Comparison of ENCODE assay signal across 11 mouse cellular contexts in the genomic region with DNA sequence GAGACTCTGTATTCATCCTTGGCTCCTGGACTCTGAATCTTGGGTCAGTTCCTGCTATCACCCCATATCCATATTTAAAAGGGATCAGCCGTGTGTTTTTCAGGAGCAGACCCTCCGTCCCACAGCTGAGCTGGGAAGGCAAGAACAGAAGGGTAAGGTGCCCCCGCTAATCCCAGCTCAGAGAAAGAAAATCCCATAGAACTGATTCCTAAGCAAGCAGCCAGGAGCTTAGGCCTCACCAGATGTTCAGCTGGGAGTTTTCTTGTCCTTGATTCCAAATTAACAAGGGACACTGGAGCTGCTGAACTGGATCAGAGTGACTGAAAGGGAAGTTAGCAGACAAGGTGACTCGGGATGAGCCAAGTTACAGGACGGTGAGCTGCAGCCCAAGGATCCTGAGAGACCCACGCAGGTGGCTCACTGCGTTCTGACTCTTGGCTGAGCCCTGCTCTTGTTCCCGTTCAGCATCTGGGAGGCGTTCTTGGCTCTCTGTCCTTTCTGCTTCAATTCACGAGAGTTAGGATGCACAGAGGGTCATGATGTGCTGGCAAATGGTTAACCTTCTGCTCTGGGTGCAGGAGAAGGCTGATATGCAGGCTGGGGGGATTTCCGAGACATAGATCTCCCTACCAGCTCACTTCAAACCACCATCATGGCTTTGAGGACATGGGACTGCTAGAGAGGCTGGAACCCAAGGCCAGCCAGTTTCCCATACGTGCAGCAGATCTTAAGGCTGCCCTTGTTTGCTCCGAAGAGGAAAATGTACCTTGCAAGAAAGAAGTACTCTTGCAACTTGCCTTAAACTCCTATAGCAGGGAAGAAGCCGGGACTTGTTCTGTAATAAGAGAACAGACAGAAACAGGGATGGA. TPM values are rescaled to one million over a fixed set of nuclear protein-coding genes. Genes with fewer than 3 reads are reported as not detected.
A peak's percentile ranks its signal among the peaks of the same experiment; 100 is the strongest.
DNase-seq lines count a peak whose midpoint lies in the region; ATAC-seq and TF ChIP-seq lines count a peak whose summit lies in the region.
"Had no signal": no experiment of that assay in that cellular context is flagged by ENCODE, and none has a peak within 500 bp of the region (broad histone marks: within the 10 kb centered on the region; RNA-seq: fewer than 3 reads in every experiment).

No protein-coding gene starts in this region.

- no peaks in the 10 kb centered on the region for H3K79me2 ChIP-seq in heart, adult 2 months (replicated peaks; ENCODE audit: control insufficient read depth, insufficient read depth, low read length)

- no peaks in the 10 kb centered on the region; the same call in 1 of the 2 replicates for H3K36me3 ChIP-seq in heart, adult 2 months (ENCODE audit: control insufficient read depth, insufficient read depth, low read length)
- peaks cover 23% of the 10 kb centered on the region for H3K36me3 ChIP-seq in embryonic facial prominence, embryonic 15.5 days
- peaks cover 4% of the 10 kb centered on the region; the same call in 1 of the 2 replicates for H3K36me3 ChIP-seq in kidney, embryonic 16.5 days (ENCODE audit: insufficient read depth, low read length)
- H3K36me3 ChIP-seq in neural tube, embryonic 12.5 days, result peaks cover 33% of the 10 kb centered on the region
- H3K36me3 ChIP-seq in liver, embryonic 12.5 days, result no peaks in the 10 kb centered on the region

- intact Hi-C loops in heart, adult 2 months (cut with DNase I), result loop anchor here (2.0 kb wide), 1 partner anchor 22 kb away; no protein-coding TSS in a partner anchor

- ATAC-seq in embryonic facial prominence, embryonic 15.5 days (ENCODE audit: insufficient number of reproducible peaks, low FRiP score, low TSS enrichment, low read depth), result no peak
- ATAC-seq in kidney, embryonic 16.5 days (ENCODE audit: low FRiP score, low TSS enrichment), result no peak
- no peak for ATAC-seq in neural tube, embryonic 12.5 days (ENCODE audit: low FRiP score, low read depth)
- no peak for ATAC-seq in liver, embryonic 12.5 days
- ATAC-seq: CD4-positive, CD25-positive, alpha-beta regulatory T cell, adult 4 months had no signal

- TF ChIP-seq CTCF in heart, adult 2 months (IDR thresholded peaks at IDR 0.05), result no peak

- WGBS in heart, adult 2 months, result 85% methylated on average over 14 of the region's 14 CpGs
- WGBS in embryonic facial prominence, embryonic 15.5 days, result 71% methylated on average over 14 of the region's 14 CpGs
- WGBS in kidney, embryonic 16.5 days, result 72% methylated on average over 14 of the region's 14 CpGs
- WGBS in neural tube, embryonic 12.5 days, result 84% methylated on average over 14 of the region's 14 CpGs
- WGBS in liver, embryonic 12.5 days (ENCODE audit: insufficient replicate concordance), result 76% methylated on average over 14 of the region's 14 CpGs

- no peaks in the 10 kb centered on the region for H3K27me3 ChIP-seq in heart, adult 2 months (ENCODE audit: control insufficient read depth, insufficient read depth, low read length)
- no peaks in the 10 kb centered on the region for H3K27me3 ChIP-seq in embryonic facial prominence, embryonic 15.5 days
- H3K27me3 ChIP-seq in kidney, embryonic 16.5 days (ENCODE audit: insufficient read depth, low read length), result peaks cover 3% of the 10 kb centered on the region; the same call in 1 of the 2 replicates
- H3K27me3 ChIP-seq in neural tube, embryonic 12.5 days (replicated peaks), result peaks cover 3% of the 10 kb centered on the region; the same call in 1 of the 2 replicates
- peaks cover 71% of the 10 kb centered on the region for H3K27me3 ChIP-seq in liver, embryonic 12.5 days (replicated peaks)

- no peaks in the 10 kb centered on the region for H3K9me3 ChIP-seq in embryonic facial prominence, embryonic 15.5 days (replicated peaks)
- H3K9me3 ChIP-seq in kidney, embryonic 16.5 days (ENCODE audit: low read length), result no peaks in the 10 kb centered on the region
- no peaks in the 10 kb centered on the region for H3K9me3 ChIP-seq in neural tube, embryonic 12.5 days
- H3K9me3 ChIP-seq in liver, embryonic 12.5 days (replicated peaks), result no peaks in the 10 kb centered on the region

- no peak overlapping the region for H3K4me3 ChIP-seq in heart, adult 2 months
- no peak overlapping the region for H3K4me3 ChIP-seq in embryonic facial prominence, embryonic 15.5 days (replicated peaks)
- H3K4me3 ChIP-seq in kidney, embryonic 16.5 days (ENCODE audit: low read length), result no peak overlapping the region
- H3K4me3 ChIP-seq in neural tube, embryonic 12.5 days, result no peak overlapping the region
- no peak overlapping the region for H3K4me3 ChIP-seq in liver, embryonic 12.5 days

- peak overlapping the region; percentile 87 for H3K27ac ChIP-seq in heart, adult 2 months
- peak overlapping the region; percentile 92 for H3K27ac ChIP-seq in embryonic facial prominence, embryonic 15.5 days (replicated peaks)
- H3K27ac ChIP-seq in kidney, embryonic 16.5 days (ENCODE audit: low read length), result no peak overlapping the region
- H3K27ac ChIP-seq in neural tube, embryonic 12.5 days, result no peak overlapping the region
- no peak overlapping the region for H3K27ac ChIP-seq in liver, embryonic 12.5 days

- no peak for DNase-seq in heart, adult 2 months
- no peak for DNase-seq in heart, adult 8-10 months (ENCODE audit: low spot score)
- DNase-seq in adipocyte (ENCODE audit: low spot score), result no peak
- DNase-seq in layer of hippocampus, adult 9-10 months (ENCODE audit: low spot score), result no peak
- DNase-seq: lung, embryonic 14.5 days; right cerebral cortex, adult 18-20 months had no signal

- peaks cover 13% of the 10 kb centered on the region for H3K4me1 ChIP-seq in heart, adult 2 months (ENCODE audit: control insufficient read depth, insufficient read depth, low read length)
- peaks cover 47% of the 10 kb centered on the region for H3K4me1 ChIP-seq in embryonic facial prominence, embryonic 15.5 days
- H3K4me1 ChIP-seq in kidney, embryonic 16.5 days (ENCODE audit: insufficient read depth, low read length), result peaks cover 37% of the 10 kb centered on the region
- H3K4me1 ChIP-seq in neural tube, embryonic 12.5 days, result peaks cover 28% of the 10 kb centered on the region
- peaks cover 23% of the 10 kb centered on the region for H3K4me1 ChIP-seq in liver, embryonic 12.5 days

- no peak for TF ChIP-seq POLR2A in heart, adult 2 months (IDR thresholded peaks at IDR 0.05; ENCODE audit: insufficient read depth, low read depth, low read length)

- H3K4me2 ChIP-seq in embryonic facial prominence, embryonic 15.5 days (replicated peaks), result no peak overlapping the region
- H3K4me2 ChIP-seq in kidney, embryonic 16.5 days (replicated peaks; ENCODE audit: low read depth, low read length), result no peak overlapping the region
- peak overlapping the region; percentile 42; the same call in 1 of the 2 replicates for H3K4me2 ChIP-seq in neural tube, embryonic 12.5 days (replicated peaks)
- no peak overlapping the region for H3K4me2 ChIP-seq in liver, embryonic 12.5 days

- H3K9ac ChIP-seq in heart, adult 2 months (ENCODE audit: low read depth, low read length), result peak overlapping the region; percentile 17; the same call in 1 of the 2 replicates
- H3K9ac ChIP-seq in embryonic facial prominence, embryonic 15.5 days, result no peak overlapping the region
- peak overlapping the region; percentile 55; the same call in 1 of the 2 replicates for H3K9ac ChIP-seq in kidney, embryonic 16.5 days (replicated peaks; ENCODE audit: low read length)
- H3K9ac ChIP-seq in neural tube, embryonic 12.5 days, result no peak overlapping the region
- no peak overlapping the region for H3K9ac ChIP-seq in liver, embryonic 12.5 days

- TF ChIP-seq EP300 in heart, adult 2 months (IDR thresholded peaks at IDR 0.05; ENCODE audit: insufficient read depth, low read depth, low read length), result no peak

RNA-seq across cellular contexts. Expression of a gene that starts 17.9 kb away (rescaled TPM):
- total RNA-seq in heart, adult 2 months (2021), result 100 to 1,000 TPM; 303 to 314 TPM
- 121 and 142 TPM in 2 replicates for polyA plus RNA-seq in heart, adult 2 months (2012; rRNA removed)
- total RNA-seq in heart, adult 8-10 months (2022), result 100 to 1,000 TPM; 301 to 345 (median 322) TPM
- polyA plus RNA-seq in embryonic facial prominence, embryonic 15.5 days (2015; fragmentation: Nextera tagmentation; extraction: Ambion mirVana), result 58.4 and 61.6 TPM in 2 replicates
- 61.5 and 66.6 TPM in 2 replicates for polyA plus RNA-seq in kidney, embryonic 16.5 days (2015; fragmentation: Nextera tagmentation; extraction: Ambion mirVana)
- polyA plus RNA-seq in neural tube, embryonic 12.5 days (2016; fragmentation: Nextera tagmentation; extraction: Ambion mirVana), result 70.1 and 71.6 TPM in 2 replicates
- 47.0 and 47.6 TPM in 2 replicates for polyA plus RNA-seq in liver, embryonic 12.5 days (2016; fragmentation: Nextera tagmentation; extraction: Ambion mirVana)

Comparison
In these comparisons a context has a peak if more than half of its experiments do, and no peak if none do; other contexts are left out.
1. H3K27ac ChIP-seq: peak in heart, adult 2 months (single experiment) and embryonic facial prominence, embryonic 15.5 days (single experiment); none in kidney, embryonic 16.5 days (single experiment), neural tube, embryonic 12.5 days (single experiment) and liver, embryonic 12.5 days (single experiment).
2. H3K9ac ChIP-seq: peak in heart, adult 2 months (single experiment) and kidney, embryonic 16.5 days (single experiment); none in embryonic facial prominence, embryonic 15.5 days (single experiment), neural tube, embryonic 12.5 days (single experiment) and liver, embryonic 12.5 days (single experiment).